Mouse (Mus musculus) urinary bladder, postnatal 0 days (tissue): ENCODE data around the gene Vmn1r69. TPM values are rescaled to one million over a fixed set of nuclear protein-coding genes. Genes with fewer than 3 reads are reported as not detected.

ENCODE experiments used
- polyA plus RNA-seq: library from polyadenylated mRNA; unstranded; fragments of >200 nt; fragmentation: Nextera tagmentation; extraction: Ambion mirVana; gene quantifications from 2 replicates; pipeline ENCODE4 v1.2.1, GENCODE M21; 2015

The Vmn1r69 gene
- polyA plus RNA-seq, result not detected in 2 replicates

DNA sequence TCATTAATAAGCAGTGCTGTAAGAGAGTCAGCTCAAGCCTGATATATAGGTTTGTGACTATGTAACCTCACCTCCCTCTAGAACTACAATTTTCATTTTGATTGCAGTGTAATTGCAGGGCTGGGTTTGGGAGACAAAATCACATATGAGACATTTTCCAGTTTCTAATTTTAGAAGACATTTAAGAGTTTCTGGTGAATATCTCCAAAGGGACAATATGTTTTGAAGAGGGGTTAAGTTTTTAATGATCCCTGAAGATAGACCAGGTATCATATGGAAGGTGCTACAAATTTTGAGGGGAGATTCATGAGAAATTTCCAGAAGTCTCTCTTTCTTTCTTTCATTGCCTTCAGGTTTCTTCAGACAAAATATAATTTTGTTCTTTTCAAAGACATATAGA lies at the start of gene Vmn1r69:
Gene Vmn1r69 (minus strand): TSS at position 101 of the 400 bp plus-strand sequence.

DNA sequence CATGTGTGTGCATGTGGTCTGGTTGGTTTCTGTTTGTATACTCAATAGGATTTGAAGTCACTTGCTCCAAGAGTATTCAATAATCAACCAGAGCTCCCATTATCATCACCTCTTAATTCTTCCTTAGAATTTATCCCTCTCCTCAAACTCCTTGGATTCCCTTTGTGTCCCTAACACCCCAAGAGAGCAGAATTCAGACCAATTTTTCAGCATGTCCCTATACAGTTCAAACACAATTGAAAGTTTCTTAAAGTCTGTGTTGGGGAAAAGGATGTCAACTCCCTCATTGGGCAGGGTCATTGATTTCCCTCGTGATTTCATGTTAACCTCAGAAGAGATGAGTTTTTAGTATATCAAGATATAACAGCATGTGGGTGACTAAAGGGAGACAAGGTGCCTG lies 17.8 kb upstream of the Vmn1r69 start, which contains the start of gene Vmn1r70:
Gene Vmn1r70 (plus strand): TSS at position 301 of the 400 bp plus-strand sequence.

DNA sequence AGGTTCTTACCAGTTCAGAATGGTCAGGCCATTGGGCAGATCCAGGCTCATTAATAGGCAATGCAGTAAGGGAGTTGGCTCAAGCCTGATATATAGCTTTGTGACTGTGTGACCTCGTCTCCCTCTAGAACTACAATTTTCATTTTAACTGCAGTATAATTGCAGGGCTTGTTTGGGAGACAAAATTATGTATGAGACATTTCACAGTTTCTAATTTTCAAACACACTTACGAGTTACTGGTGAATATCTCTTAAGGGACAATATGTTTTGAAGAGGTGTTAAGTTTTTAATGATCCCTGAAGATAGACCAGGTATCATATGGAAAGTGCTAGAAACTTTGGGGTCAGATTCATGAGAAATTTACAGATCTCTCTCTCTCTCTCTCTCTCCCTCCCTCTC lies 55.1 kb downstream of the Vmn1r69 start, which contains the start of gene Vmn1r68:
Gene Vmn1r68 (minus strand): TSS at position 101 of the 400 bp plus-strand sequence.

Other genes with a start within 250 kb of the Vmn1r69 start
- gene Vmn1r67, start 170.3 kb downstream of the Vmn1r69 start, polyA plus RNA-seq, result not detected in 2 replicates
- 1.5 and 1.7 TPM in 2 replicates for gene Zik1, start 118.3 kb downstream of the Vmn1r69 start, polyA plus RNA-seq
- gene Vmn1r68, start 55.2 kb downstream of the Vmn1r69 start, polyA plus RNA-seq, result not detected in 2 replicates
- gene Vmn1r70, start 17.9 kb upstream of the Vmn1r69 start, polyA plus RNA-seq, result not detected in 2 replicates
- not detected in 2 replicates for gene Nlrp4b, start 74.1 kb upstream of the Vmn1r69 start, polyA plus RNA-seq
- gene Vmn1r71, start 140.7 kb upstream of the Vmn1r69 start, polyA plus RNA-seq, result not detected in 2 replicates